Mouse (Mus musculus) layer of hippocampus, adult 2 months (tissue): Measurements from ENCODE around the gene Tmem94. TPM values are rescaled to one million over a fixed set of nuclear protein-coding genes. Genes with fewer than 3 reads are reported as not detected.

Experiments used
- DNase-seq, 2 experiments: peaks; one replicate each; pipeline ENCODE4 v3.0.0; 2022; ENCODE audit warnings: low spot score in 2 of 2
- H3K27ac ChIP-seq: fragments of 200-600 bp; 2 replicates; pipeline ENCODE4 v1.8.1; 2022
- H3K4me3 ChIP-seq: fragments of 200-600 bp; 2 replicates; pipeline ENCODE4 v1.8.1; 2022; ENCODE audit warnings: mild to moderate bottlenecking
- CTCF ChIP-seq: fragments of 200-600 bp; conservative IDR thresholded peaks from 2 replicates; pipeline ENCODE4 v1.8.1; 2022; ENCODE audit warnings: antibody characterized with exemption, mild to moderate bottlenecking, moderate library complexity
- microRNA-seq, 2 experiments: library from miRNA; unstranded; fragments of <30 nt; microRNA quantifications; one replicate each; pipeline ENCODE4 v1.2.0; 2021
- total RNA-seq, 2 experiments: library from RNA; stranded (reverse); gene quantifications; 2 replicates each; pipeline ENCODE4 v1.2.3; 2021

Tmem94 gene
- total RNA-seq, 2 experiments from 2014 or later, result 47.4 to 58.2 TPM

GRCm38 (mm10) chr11:115843891-115844239 is 78.6 kb downstream of the Tmem94 start:
- no peak for DNase-seq
- no peak overlapping the region for H3K27ac ChIP-seq
- TF ChIP-seq CTCF, result no peak
- no peak overlapping the region for H3K4me3 ChIP-seq

- no peak for DNase-seq
- TF ChIP-seq CTCF, result no peak
- Histone ChIP-seq H3K4me3 (no peak overlapping the region), H3K27ac (no peak overlapping the region)
These were observed 79.0 kb downstream of the Tmem94 start for GRCm38 (mm10) chr11:115844240-115844639.

- H3K4me3 ChIP-seq, result no peak overlapping the region
- no peak for DNase-seq
- TF ChIP-seq CTCF, result peak; percentile 21
- H3K27ac ChIP-seq, result no peak overlapping the region
These were observed 80.6 kb downstream of the Tmem94 start for GRCm38 (mm10) chr11:115845819-115846218.

Small RNA genes lying within 50 kb of the gene (microRNA-seq; reads per million reads assigned to microRNA genes)
- 1.6 to 2.8 reads per million in 2 experiments for gene Mir5621

Other genes starting within 250 kb of the Tmem94 start
- 100 to 1,000 TPM; 318 to 328 TPM for gene Sumo2, start 229.2 kb upstream of the Tmem94 start, total RNA-seq
- 10 to 100 TPM; 48.7 to 49.3 TPM for gene Nup85, start 201.0 kb upstream of the Tmem94 start, total RNA-seq
- gene Mrps7, start 161.5 kb upstream of the Tmem94 start, total RNA-seq, result 10 to 100 TPM; 50.4 to 50.8 TPM
- 10 to 100 TPM; 67.9 to 91.9 TPM for gene Gga3, start 161.4 kb upstream of the Tmem94 start, total RNA-seq
- gene Mif4gd, start 152.5 kb upstream of the Tmem94 start, total RNA-seq, result 10 to 100 TPM; 19.5 to 22.5 TPM
- gene Slc25a19, start 137.1 kb upstream of the Tmem94 start, total RNA-seq, result 10 to 100 TPM; 60.4 to 66.6 TPM
- gene Grb2, start 56.8 kb upstream of the Tmem94 start, total RNA-seq, result 100 to 1,000 TPM; 182 to 198 TPM
- gene Caskin2, start 48.2 kb downstream of the Tmem94 start, total RNA-seq, result 10 to 100 TPM; 17.7 to 19.7 TPM
- 10 to 100 TPM; 11.8 to 13.0 TPM for gene Tsen54, start 49.3 kb downstream of the Tmem94 start, total RNA-seq
- gene Llgl2, start 58.6 kb downstream of the Tmem94 start, total RNA-seq, result 1 to 10 TPM; 1.6 to 2.3 TPM
- gene Myo15b, start 93.0 kb downstream of the Tmem94 start, total RNA-seq, result under 1 TPM; 0.22 to 0.41 TPM
- 1 to 10 TPM in 1 of 2 experiments, under 1 TPM in 1; 0.54 to 1.3 TPM for gene Smim5, start 134.5 kb downstream of the Tmem94 start, total RNA-seq
- not detected for gene Smim6, start 146.6 kb downstream of the Tmem94 start, total RNA-seq
- 10 to 100 TPM; 40.8 to 47.0 TPM for gene Sap30bp, start 167.8 kb downstream of the Tmem94 start, total RNA-seq
- 10 to 100 TPM; 36.6 to 39.3 TPM for gene Recql5, start 168.0 kb downstream of the Tmem94 start, total RNA-seq
- gene Itgb4, start 209.3 kb downstream of the Tmem94 start, total RNA-seq, result 1 to 10 TPM; 6.4 to 6.6 TPM
- 10 to 100 TPM; 13.3 to 13.5 TPM for gene Galk1, start 247.3 kb downstream of the Tmem94 start, total RNA-seq